Mouse (Mus musculus): Measurements from ENCODE around the gene Fam49a.

DNA sequence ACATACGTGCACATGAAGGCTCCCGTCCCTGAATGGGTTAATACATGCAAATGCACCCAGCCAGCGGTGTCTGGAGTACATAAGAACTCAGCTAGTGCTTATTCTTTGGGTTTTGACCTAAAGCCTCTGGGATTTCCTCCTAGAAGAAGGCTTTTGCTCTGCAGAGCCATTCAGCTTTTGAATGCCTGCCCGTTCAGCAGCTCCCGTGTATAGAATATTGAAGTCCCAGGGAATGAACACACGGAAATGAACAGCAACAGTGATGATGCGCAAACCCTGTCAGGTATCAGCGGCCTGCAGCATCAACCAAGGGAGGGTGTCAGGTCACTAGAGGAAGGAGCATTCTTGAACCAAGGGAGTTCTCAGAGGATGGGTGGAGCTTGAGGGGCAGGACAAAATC, 52.4 kb downstream of the Fam49a start:
- TF ChIP-seq CTCF (IDR thresholded peaks at IDR 0.05; ENCODE audit: low read depth, low read length): no peak
- no peak for TF ChIP-seq POLR2A (IDR thresholded peaks at IDR 0.05; ENCODE audit: extremely low read depth, insufficient read depth, low read length)

Measured in liver, adult 2 months (tissue).